Mouse (Mus musculus): Measurements from ENCODE around the gene Adra1b.

The Adra1b gene

DNA sequence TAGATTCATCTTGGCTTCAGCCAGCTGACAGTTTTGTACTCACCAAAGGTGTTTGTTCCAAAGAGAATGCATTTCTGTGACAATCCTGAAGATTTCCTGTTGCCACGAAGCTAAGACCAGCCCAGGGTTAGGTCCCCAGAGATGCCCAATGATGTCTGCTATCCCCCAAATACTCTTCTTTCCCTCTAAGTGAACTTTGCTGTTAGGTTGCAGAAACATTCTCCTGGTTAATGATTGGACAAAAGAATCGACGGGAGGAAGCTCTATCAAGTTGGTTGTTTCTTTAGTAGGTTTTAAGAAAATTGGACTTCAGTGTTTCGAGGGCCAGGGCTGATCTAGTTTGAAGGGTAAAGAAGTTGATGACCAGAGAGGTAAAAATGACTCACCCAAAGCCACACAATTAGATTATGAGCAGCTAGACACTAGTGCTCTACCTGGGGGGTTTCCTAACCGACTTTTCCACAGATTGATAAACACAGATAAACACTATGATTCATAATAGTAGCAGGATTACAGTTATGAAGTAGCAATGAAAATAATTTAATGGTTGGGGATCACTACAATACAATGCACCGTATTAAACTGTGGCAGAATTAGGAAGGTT lies at the start of gene Adra1b:
Gene Adra1b (minus strand): TSS at position 160 of the 604 bp plus-strand sequence.
- no peak for DNase-seq

DNA sequence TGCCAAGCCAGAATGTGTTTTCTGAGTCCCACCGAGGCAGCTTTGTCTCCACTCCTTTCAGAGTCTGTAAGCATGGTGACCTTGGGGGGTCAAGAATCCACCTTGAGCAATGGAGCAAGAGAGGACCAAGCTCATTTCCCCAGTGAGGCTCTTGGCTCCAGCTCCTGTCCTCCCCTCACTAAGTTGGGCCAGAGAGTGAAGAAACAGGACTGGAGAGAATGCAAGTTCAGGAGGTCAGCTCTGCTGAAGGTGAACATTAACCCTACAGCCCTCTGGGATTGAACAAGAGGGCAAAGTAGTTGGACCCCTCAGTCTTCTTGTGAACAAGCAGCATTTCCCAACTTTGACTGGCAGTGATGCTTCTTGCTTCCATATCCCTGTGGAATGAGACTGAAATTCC lies 49.3 kb upstream of the Adra1b start:
- DNase-seq = no peak

GRCm38 (mm10) chr11:43943781-43944180 lies 42.8 kb upstream of the Adra1b start:
- DNase-seq = no peak

DNA sequence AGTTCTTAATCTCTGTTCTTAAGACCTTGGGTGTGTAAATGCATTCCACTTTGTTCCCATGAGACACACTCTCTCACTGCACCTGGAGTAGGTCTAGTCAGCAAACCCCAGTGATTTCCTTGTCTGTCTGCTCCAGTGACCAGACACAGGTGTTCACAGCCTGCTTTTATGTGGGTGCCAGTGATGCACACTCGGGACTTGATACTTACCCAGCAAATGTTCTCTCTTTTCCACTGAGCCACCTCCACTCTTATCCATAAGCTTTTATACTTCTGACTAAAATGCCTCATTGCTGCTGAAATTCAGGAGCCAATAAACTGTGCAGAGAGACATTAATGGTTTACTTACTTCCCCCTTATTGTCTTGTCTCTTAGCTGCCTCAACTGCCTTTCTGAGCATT lies 42.2 kb upstream of the Adra1b start:
- no peak for DNase-seq

GRCm38 (mm10) chr11:43940501-43941202 lies 39.6 kb upstream of the Adra1b start:
- no peak for DNase-seq

GRCm38 (mm10) chr11:43936023-43936422 lies 35.0 kb upstream of the Adra1b start:
- DNase-seq = no peak

DNA sequence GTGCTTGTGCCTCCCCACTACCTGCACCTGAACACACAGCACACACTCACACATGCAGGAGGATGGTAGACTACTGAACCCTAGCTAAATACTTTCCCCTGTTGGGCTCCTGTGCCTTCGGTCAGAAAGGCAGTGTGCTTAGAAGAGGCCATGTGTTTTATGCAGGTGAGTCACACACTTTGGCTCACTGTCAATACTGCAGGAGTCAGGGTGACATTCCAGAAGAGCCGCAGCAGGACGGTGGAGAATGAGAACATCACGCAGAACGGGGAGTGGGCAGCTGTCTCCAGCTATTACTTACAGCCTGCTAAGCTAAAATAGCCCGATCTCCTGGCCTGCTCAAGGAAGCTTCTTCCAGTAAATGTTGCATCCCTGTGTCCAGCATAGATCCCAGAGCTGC lies 32.5 kb upstream of the Adra1b start:
- no peak for DNase-seq

DNA sequence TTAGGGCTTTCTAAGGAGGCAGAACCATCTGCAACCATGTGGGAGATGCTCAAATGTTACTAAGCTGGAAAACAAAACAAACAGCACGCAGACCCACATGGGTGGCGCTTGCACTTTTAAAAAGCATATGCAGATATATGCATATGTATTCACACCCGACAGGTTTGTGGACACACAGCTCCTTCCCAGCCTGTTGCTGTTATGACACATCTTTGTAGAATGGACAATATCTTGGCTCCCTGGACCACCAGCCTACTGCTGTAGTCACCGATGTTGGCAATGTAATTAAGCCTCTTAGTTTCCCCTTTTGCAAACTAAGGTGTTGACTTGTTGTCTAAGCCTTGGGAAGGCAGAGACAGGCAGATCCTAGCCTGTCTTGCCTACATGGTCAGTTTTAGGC lies 32.0 kb upstream of the Adra1b start:
- no peak for DNase-seq

DNA sequence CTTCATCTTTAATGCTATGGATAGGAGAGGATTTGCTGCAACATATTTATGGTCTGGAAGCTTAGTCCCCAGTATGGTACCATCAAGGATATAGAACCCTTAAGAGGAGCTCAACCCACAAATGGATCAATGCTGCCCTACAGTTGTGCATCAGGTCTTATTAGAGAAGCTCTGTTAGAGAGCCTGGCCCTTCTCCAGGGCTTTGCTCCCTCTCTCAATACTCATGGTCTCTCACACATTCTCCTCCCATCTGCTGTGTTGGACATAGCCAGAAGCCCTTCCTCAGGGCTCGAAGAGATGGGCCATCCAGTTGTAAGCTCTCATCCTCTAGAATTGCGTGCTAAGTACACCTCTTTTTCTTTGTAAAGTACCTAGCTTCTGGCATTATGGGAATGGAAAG lies 29.2 kb upstream of the Adra1b start:
- DNase-seq = no peak

DNA sequence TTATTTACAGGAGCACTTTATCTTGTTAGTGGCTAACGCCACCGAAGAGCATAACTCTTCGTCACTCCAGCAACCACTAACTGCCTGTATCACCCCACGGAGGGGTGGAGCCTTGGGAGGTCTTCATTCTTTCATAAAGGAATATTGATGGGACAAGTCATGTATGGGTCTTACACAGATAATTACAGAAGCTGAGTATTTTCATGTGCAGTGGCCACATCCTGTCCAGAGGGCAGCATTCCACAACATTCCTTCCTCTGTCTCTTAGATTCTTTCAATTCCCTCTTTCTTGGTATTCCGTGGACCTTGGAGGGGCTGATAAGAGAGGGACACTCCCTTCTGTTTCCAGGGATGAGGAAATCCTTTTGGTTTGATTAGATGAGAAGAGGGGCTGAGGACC lies 28.7 kb upstream of the Adra1b start:
- DNase-seq = no peak

- DNase-seq = no peak
Measured at GRCm38 (mm10) chr11:43929178-43929577, 28.2 kb upstream of the Adra1b start.

DNA sequence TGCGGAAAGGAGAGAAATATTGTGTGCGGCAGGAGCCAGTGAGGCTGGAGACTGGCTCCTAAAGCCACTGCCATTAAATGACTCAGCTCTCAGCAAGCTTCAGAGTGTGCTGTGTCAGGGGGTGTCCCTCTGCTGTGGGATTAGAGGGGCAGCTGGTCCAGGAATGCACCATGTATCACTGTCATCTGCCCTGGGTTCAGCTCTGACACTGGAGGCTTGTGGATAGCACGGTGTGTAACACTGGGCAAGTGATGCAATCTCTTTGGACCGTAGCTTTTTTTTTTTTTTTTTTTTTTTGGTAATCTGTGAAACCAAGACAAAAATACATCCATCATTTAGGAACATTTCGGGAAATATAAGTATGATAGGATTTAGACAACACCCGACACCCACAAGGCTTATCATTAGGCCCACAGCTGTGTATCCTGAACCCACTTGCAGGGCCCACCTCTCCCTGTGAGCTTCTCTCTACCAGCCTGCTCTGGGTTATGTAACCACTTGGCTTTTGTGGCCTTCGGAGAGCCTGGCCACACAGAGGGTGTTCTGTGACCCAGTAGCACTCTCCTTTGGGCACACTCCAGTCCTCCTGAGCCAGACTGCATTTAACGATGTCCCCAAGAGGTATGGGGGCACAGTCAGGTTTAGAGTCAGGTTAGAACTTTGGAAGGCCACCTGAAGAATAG lies 26.3 kb upstream of the Adra1b start:
- no peak for DNase-seq

DNA sequence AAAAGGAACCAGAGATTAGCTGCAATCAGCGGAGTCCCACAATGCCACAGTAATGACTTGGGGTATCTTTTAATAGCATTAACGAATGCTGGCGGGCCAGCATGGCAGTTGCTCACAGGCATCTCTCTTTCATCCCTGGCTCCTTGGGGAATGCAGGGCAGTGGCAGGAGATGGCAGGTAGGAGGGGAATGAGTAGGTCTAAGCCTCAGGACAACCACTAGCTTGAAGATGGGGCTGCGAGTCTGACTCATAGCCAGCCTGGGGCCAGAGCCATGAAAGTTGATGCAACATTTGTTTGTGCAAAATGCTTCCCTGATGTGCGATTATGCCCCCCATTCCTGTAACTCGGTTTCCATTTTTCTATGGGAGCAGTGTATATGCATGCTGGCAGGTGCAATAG lies 25.2 kb upstream of the Adra1b start:
- DNase-seq = no peak

- DNase-seq = no peak
Measured at GRCm38 (mm10) chr11:43925584-43925983, 24.6 kb upstream of the Adra1b start.

GRCm38 (mm10) chr11:43921701-43922100 lies 20.7 kb upstream of the Adra1b start:
- no peak for DNase-seq

- no peak for DNase-seq
Measured at GRCm38 (mm10) chr11:43919492-43920055, 18.6 kb upstream of the Adra1b start.

DNA sequence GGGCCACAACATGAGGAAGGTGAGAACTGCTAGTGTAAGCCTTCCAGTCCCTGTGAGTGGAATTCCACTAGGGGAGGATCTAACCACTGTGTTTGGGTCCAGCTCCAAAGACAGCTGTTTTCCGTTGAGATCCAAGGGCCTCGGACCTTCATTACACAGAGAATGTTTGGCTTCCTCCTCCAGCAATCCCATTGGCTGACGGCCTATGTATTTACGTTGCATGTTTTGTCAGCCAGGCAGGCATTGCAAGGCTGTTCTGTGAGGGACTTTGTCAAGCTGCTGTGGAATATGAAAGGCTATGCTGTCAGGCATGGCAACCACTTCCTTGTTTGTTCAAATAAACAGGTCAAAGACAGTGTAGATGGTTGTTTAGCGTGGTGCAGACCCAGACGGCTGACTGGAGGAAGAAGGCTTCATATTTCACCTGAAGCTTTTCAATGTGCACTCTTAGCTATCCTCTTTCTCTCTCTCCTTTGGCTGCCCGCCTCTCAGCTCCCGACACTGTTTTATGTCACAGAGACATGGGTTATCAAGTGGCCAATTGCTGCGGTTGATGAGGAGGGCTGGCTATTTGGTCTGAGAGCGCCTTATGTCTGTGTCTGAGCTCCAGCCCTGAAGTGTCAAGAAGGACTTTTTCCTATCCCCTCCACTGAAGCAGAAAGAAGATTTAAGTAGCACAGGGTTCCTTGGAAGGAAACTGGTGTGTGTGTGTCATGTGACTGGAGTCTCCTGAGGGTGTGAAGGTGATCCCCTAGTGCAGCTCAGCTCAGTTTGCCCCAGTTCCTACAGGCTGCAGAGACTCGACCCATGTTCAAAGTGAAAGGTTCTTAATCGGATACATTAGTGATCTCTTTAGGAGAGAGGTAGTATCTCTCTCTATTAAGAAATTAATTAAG lies 13.8 kb upstream of the Adra1b start:
- DNase-seq = no peak

DNA sequence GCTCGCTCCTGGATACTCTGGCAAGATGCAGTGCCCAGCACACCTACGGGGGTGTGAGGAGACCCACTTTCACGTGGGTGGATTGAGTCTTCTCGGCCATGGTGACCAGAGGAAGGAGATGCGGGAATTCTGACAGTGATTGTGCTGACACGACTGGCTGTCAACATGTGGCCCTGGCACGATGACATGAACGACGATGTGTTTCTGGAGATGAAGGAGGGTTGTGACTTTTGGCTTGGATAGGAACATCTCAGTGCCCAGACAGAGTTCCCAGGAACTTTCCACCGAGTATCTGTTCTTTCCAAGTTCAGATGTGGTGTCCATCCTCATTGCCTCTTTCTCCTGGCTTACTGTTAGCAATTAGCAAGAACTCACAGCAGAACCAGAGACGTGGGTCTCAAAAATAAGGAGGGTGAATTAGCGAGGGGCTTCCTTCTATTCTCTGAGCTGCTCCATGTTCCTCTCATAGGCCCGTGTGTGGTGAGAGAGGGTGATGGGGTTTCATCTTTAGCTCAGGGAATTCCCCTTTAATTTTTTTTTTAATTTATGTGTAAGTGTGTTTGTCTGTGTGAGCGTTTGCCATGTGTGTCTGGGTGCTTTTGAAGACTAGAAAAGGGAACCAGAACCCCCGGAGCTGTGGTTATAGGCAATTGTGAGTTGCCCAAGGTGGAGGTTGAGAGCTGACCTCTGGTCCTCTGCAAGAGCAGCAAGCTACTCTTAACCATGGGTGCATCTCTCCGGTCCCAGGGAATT lies 11.3 kb upstream of the Adra1b start:
- DNase-seq = no peak

DNA sequence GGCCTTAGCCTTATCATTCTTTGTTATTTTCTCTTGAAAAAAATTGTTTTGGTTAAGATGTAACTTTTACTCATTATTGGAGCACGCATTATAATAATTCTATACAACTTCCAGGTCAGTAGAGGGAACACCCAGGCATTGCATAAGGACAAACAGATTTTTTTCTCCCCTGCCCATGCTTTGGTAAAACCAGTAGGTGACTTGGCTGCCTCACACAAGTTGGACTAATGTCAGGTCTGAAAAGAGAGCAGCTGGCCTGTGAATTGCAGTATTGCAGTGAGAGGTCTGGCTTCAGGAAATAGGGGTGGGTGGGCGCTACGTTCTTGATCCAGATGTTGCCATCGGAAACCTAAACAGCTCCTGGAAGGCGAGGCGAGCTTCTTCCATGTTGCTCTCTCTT lies 10.6 kb upstream of the Adra1b start:
- DNase-seq = no peak

DNA sequence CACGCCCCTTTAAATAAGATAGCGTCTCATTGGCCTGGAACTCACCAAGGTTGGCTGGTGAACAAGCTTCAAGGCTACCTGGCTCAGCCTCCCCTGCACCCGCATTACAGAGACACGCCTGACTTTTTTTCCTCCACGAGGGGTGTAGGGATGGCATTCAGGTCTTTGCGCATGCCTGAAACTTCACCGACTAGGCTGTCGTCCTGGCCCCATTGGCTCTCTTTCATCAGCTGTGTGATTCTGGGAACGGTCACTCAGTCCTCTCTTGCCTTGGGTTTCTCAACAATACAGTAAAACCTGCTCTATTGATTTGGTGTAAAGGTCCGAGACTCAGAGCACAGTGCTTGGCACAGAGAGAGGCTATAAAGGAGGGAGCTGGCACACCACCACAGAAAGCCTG lies 2.3 kb upstream of the Adra1b start:
- DNase-seq = no peak

- no peak for DNase-seq
Measured at GRCm38 (mm10) chr11:43899696-43900095, 1.3 kb downstream of the Adra1b start.

DNA sequence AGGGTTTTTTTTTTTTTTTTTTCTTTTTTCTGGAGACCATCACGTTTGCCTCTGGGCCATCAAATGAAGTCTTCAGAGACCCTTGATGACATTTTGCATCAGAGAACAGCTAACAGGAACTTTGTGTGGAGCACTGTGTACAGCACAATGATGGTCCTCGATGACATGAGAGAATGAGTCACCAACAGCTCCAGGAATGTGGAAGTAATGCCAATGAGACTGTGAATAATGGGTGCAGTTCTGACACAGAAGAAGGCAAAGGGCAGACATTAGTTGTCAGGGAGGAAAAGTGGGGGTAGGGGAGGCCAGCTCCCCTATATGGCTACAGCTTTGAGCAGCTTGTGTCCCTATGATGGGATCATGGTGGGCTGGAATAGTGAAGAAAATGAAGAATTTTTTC lies 5.7 kb downstream of the Adra1b start:
- DNase-seq = no peak

All from right cerebral cortex, postnatal 25 days (tissue).